Mouse (Mus musculus) stomach, postnatal 0 days (tissue): ENCODE results near the gene Nppa. TPM values are rescaled to one million over a fixed set of nuclear protein-coding genes. Genes with fewer than 3 reads are reported as not detected.

ENCODE experiments used
- ATAC-seq: fragments of 200-750 bp; cut with Nextera tagmentation; 2 replicates; pipeline ENCODE4 v1.8.0; 2017; ENCODE audit not compliant: low FRiP score, low TSS enrichment
- DNase-seq: peaks from one replicate; pipeline ENCODE4 v3.0.0-alpha.2; 2016; ENCODE audit warnings: low spot score
- H3K27ac ChIP-seq: fragments of 300-500 bp; sonication (generic); replicated peaks from 2 replicates; pipeline ENCODE4 v1.5.1; 2014; ENCODE audit warnings: mild to moderate bottlenecking, control low read depth
- H3K27me3 ChIP-seq: fragments of 300-500 bp; sonication (generic); 2 replicates; pipeline ENCODE4 v1.6.1; 2014; ENCODE audit warnings: low read length; ENCODE audit not compliant: control insufficient read depth, insufficient read depth
- H3K36me3 ChIP-seq: fragments of 300-500 bp; sonication (generic); 2 replicates; pipeline ENCODE4 v1.6.1; 2014; ENCODE audit warnings: low read length, mixed read lengths; ENCODE audit not compliant: control insufficient read depth, insufficient read depth
- H3K4me1 ChIP-seq: fragments of 300-500 bp; sonication (generic); replicated peaks from 2 replicates; pipeline ENCODE4 v1.6.1; 2014; ENCODE audit warnings: antibody characterized with exemption; ENCODE audit not compliant: control insufficient read depth, insufficient read depth
- H3K4me2 ChIP-seq: fragments of 300-500 bp; sonication (generic); replicated peaks from 2 replicates; pipeline ENCODE4 v1.6.1; 2014; ENCODE audit warnings: low read depth, mild to moderate bottlenecking, control low read depth, moderate library complexity
- H3K4me3 ChIP-seq: fragments of 300-500 bp; sonication (generic); 2 replicates; pipeline ENCODE4 v1.5.1; 2014; ENCODE audit warnings: low read depth, low read length, control low read depth
- H3K9ac ChIP-seq: fragments of 300-500 bp; sonication (generic); 2 replicates; pipeline ENCODE4 v1.6.1; 2014; ENCODE audit warnings: mild to moderate bottlenecking, low read length, control low read depth, mixed read lengths
- H3K9me3 ChIP-seq: fragments of 300-500 bp; sonication (generic); 2 replicates; pipeline ENCODE4 v1.6.1; 2016; ENCODE audit warnings: low read length; ENCODE audit not compliant: control insufficient read depth
- CTCF ChIP-seq: IDR thresholded peaks from 2 replicates; pipeline ENCODE4 v1.5.1; 2016; ENCODE audit warnings: antibody characterized with exemption, low read depth, mild to moderate bottlenecking, moderate library complexity
- EP300 ChIP-seq: optimal IDR thresholded peaks from 2 replicates; pipeline ENCODE3; 2016; ENCODE audit warnings: antibody characterized with exemption
- WGBS: fragments of 180-500 bp; shearing (Covaris S2); extraction: QIAGEN DNeasy Blood & Tissue Kit; methylation state at CpG from one replicate; pipeline ENCODE4 v1.1.7; 2014; 5-methylcytosine and 5-hydroxymethylcytosine counted together
- polyA plus RNA-seq: library from polyadenylated mRNA; unstranded; fragments of >200 nt; fragmentation: Nextera tagmentation; extraction: Ambion mirVana; gene quantifications from 2 replicates; pipeline ENCODE4 v1.2.1, GENCODE M21; 2015

Gene Nppa
- polyA plus RNA-seq, 1 experiment from 2014 or later: 0.74 TPM

GRCm38 (mm10) chr4:148001866-148002265 lies 1.3 kb downstream of the Nppa start:
- TF ChIP-seq EP300: no peak
- TF ChIP-seq CTCF: no peak
- no peaks in the 10 kb centered on the region for H3K9me3 ChIP-seq
- no peak overlapping the region for H3K4me2 ChIP-seq
- WGBS: 48% methylated on average over 8 of the region's 8 CpGs
- DNase-seq (no peak), ATAC-seq (no peak)
- no peaks in the 10 kb centered on the region for H3K4me1 ChIP-seq
- no peak overlapping the region for H3K4me3 ChIP-seq
- H3K27ac ChIP-seq: no peak overlapping the region
- no peak overlapping the region for H3K9ac ChIP-seq
- H3K27me3 ChIP-seq: no peaks in the 10 kb centered on the region
- H3K36me3 ChIP-seq: peaks cover 3% of the 10 kb centered on the region; the same call in 1 of the 2 replicates

- Histone ChIP-seq H3K4me3 (no peak overlapping the region), H3K9ac (no peak overlapping the region), H3K4me2 (no peak overlapping the region), H3K9me3 (no peaks in the 10 kb centered on the region), H3K36me3 (peaks cover 3% of the 10 kb centered on the region; the same call in 1 of the 2 replicates), H3K27me3 (no peaks in the 10 kb centered on the region), H3K4me1 (no peaks in the 10 kb centered on the region), H3K27ac (no peak overlapping the region)
- 86% methylated on average over 7 of the region's 7 CpGs for WGBS
- ATAC-seq (no peak), DNase-seq (no peak)
- no peak for TF ChIP-seq EP300
- no peak for TF ChIP-seq CTCF
These were observed 3.8 kb downstream of the Nppa start for GRCm38 (mm10) chr4:148004361-148004760.

- H3K36me3 ChIP-seq: peaks cover 31% of the 10 kb centered on the region
- TF ChIP-seq CTCF: peak; percentile 79
- TF ChIP-seq EP300: no peak
- no peak overlapping the region for H3K4me2 ChIP-seq
- 81% methylated on average over 4 of the region's 4 CpGs for WGBS
- ATAC-seq (0 out of 2 replicates have a peak, but pooled peaks have one; percentile 19), DNase-seq (peak; percentile 60)
- H3K9me3 ChIP-seq: no peaks in the 10 kb centered on the region
- H3K27me3 ChIP-seq: no peaks in the 10 kb centered on the region
- no peak overlapping the region for H3K9ac ChIP-seq
- H3K27ac ChIP-seq: no peak overlapping the region
- H3K4me3 ChIP-seq: no peak overlapping the region
- no peaks in the 10 kb centered on the region for H3K4me1 ChIP-seq
These were observed 7.9 kb downstream of the Nppa start for GRCm38 (mm10) chr4:148008412-148008811.

- no peaks in the 10 kb centered on the region for H3K9me3 ChIP-seq
- no peaks in the 10 kb centered on the region for H3K27me3 ChIP-seq
- peaks cover 43% of the 10 kb centered on the region for H3K36me3 ChIP-seq
- WGBS: 90% methylated on average over 2 of the region's 2 CpGs
- H3K4me1 ChIP-seq: no peaks in the 10 kb centered on the region
- no peak for DNase-seq
- H3K27ac ChIP-seq: no peak overlapping the region
- no peak overlapping the region for H3K4me2 ChIP-seq
- no peak overlapping the region for H3K9ac ChIP-seq
- no peak for TF ChIP-seq EP300
- no peak for ATAC-seq
- H3K4me3 ChIP-seq: no peak overlapping the region
These were observed 9.1 kb downstream of the Nppa start for GRCm38 (mm10) chr4:148009641-148010040.

- DNase-seq (no peak), ATAC-seq (no peak)
- Histone ChIP-seq H3K4me1 (no peaks in the 10 kb centered on the region), H3K36me3 (peaks cover 53% of the 10 kb centered on the region), H3K4me3 (no peak overlapping the region), H3K4me2 (no peak overlapping the region), H3K9ac (no peak overlapping the region), H3K27ac (no peak overlapping the region), H3K27me3 (no peaks in the 10 kb centered on the region), H3K9me3 (no peaks in the 10 kb centered on the region)
- 80% methylated on average over 3 of the region's 3 CpGs for whole genome bisulfite sequencing
- TF ChIP-seq CTCF (no peak), EP300 (no peak)
These were observed 10.8 kb downstream of the Nppa start for GRCm38 (mm10) chr4:148011332-148011731.

- H3K27ac ChIP-seq: no peak overlapping the region
- peaks cover 58% of the 10 kb centered on the region for H3K36me3 ChIP-seq
- no peak overlapping the region for H3K4me3 ChIP-seq
- H3K9me3 ChIP-seq: no peaks in the 10 kb centered on the region
- H3K9ac ChIP-seq: no peak overlapping the region
- WGBS: 80% methylated on average over 4 of the region's 4 CpGs
- DNase-seq: no peak
- no peak for TF ChIP-seq EP300
- TF ChIP-seq CTCF: no peak
- ATAC-seq: no peak
- H3K4me2 ChIP-seq: no peak overlapping the region
- H3K27me3 ChIP-seq: no peaks in the 10 kb centered on the region
- no peaks in the 10 kb centered on the region for H3K4me1 ChIP-seq
These were observed 11.7 kb downstream of the Nppa start for GRCm38 (mm10) chr4:148012216-148012615.
